Mouse (Mus musculus) heart, postnatal 0 days (tissue): ENCODE results near the gene Vwa8.

Source experiments
- CTCF ChIP-seq: IDR thresholded peaks from 2 replicates; pipeline ENCODE4 v1.5.1; 2016; ENCODE audit warnings: antibody characterized with exemption, control low read depth, low read depth
- EP300 ChIP-seq: IDR thresholded peaks from 2 replicates; pipeline ENCODE4 v1.6.1; 2016; ENCODE audit warnings: antibody characterized with exemption, low read depth

DNA sequence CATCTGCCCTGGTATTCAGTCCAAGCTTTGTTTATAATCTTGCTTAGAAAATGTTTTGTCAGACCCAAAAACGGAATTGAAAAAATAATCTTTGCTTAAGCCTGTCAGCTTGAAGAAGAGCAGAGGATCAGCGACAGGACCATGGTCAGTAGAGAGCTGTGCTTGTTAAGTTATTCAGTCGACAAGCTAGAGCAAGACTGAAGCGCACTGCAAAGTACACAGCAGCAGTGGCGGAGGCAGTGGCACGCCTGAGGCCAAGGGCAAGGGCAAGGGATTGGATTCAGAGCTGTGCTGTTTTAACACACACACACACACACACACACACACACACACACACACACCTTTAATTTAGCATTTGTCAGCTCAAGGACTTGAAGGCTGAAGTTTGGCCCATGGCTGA is 263.2 kb downstream of the Vwa8 start:
- TF ChIP-seq EP300 = no peak
- TF ChIP-seq CTCF = no peak
